Mouse (Mus musculus) ES-Bruce4 (cell line): ENCODE results near the gene Gm9833.

Experiments
- CTCF ChIP-seq: IDR thresholded peaks from one replicate; pipeline ENCODE4 v1.8.1; 2011; ENCODE audit warnings: low read depth, low read length
- EP300 ChIP-seq: IDR thresholded peaks from 2 replicates; pipeline ENCODE4 v1.6.1; 2011; ENCODE audit warnings: low read depth, low read length; ENCODE audit not compliant: insufficient read depth

DNA sequence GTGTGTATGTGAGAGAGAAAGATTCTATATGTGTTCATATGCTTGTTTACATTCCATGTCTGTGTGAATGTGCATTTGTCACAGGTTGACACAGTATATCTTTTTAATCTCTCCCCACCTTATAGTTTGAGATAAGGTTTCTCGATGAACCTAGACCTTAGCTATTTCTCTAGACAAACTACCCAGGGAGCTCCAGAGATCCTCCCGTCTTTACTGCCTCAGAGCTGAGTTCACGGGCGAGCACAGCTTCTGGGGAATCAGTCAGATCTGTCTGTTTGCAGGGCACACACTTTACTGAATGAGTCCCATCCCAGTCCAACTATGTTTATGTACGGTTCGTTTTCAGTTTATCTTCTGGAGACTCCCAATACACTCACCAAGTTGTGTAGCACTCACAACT lies 5.0 kb downstream of the Gm9833 start:
- TF ChIP-seq CTCF, result no peak
- no peak for TF ChIP-seq EP300
